Mouse (Mus musculus) heart, adult 2 months (tissue): Measurements from ENCODE around the gene Tmtc1.

ENCODE experiments used
- CTCF ChIP-seq: fragments of 200-600 bp; IDR thresholded peaks from 2 replicates; pipeline ENCODE4 v1.8.1; 2022; ENCODE audit warnings: antibody characterized with exemption, mild to moderate bottlenecking, moderate library complexity
- POLR2A ChIP-seq: fragments of 200-500 bp; IDR thresholded peaks from 2 replicates; pipeline ENCODE4 v1.6.1; 2011; ENCODE audit warnings: mild to moderate bottlenecking, low read depth, low read length, control low read depth; ENCODE audit not compliant: insufficient read depth

DNA sequence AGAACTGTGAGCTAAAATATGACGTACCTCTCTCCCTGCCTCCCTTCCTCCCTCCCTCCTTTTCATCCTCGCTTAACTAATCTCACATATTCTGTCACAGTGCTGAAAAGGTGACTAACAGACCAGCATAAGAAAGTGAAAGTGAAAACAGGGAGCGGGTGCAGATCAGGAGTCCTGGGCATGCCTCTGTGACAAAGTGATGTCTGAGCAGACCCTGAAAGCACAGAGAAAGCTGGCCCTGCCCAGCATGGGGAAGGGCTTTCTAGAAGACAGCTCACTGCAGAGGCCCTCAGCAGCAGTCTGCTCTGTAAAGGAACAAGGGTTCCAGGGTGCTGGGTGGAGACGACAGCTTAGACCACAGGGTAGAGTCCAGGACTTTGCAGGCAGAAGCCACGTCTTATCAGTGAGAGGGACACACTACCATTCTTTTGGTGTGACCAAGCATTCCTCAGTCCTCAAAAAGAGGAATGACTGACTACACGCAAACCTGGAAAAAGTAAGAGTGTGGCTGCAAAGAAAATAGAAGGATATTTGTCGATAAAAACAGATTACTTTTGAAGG, 7.7 kb downstream of the Tmtc1 start:
- no peak for TF ChIP-seq POLR2A
- TF ChIP-seq CTCF, result no peak
